Mouse (Mus musculus) limb, embryonic 14.5 days (tissue): ENCODE data around the gene Aig1. TPM values are rescaled to one million over a fixed set of nuclear protein-coding genes. Genes with fewer than 3 reads are reported as not detected.

ENCODE experiments used
- ATAC-seq: fragments of 200-750 bp; cut with Nextera tagmentation; 2 replicates; pipeline ENCODE4 v1.8.0; 2017; ENCODE audit warnings: low read depth, moderate number of reproducible peaks, moderate TSS enrichment; ENCODE audit not compliant: low FRiP score
- DNase-seq: peaks from one replicate; pipeline ENCODE4 v3.0.0-alpha.2; 2015; ENCODE audit warnings: low spot score
- H3K27ac ChIP-seq: fragments of 300-500 bp; sonication (generic); replicated peaks from 2 replicates; pipeline ENCODE4 v1.5.1; 2014; ENCODE audit warnings: low read depth, mild to moderate bottlenecking, low read length, moderate library complexity, mixed read lengths
- H3K27me3 ChIP-seq: fragments of 300-500 bp; sonication (generic); 2 replicates; pipeline ENCODE4 v1.6.1; 2014; ENCODE audit warnings: low read length, mixed read lengths; ENCODE audit not compliant: control insufficient read depth, insufficient read depth
- H3K36me3 ChIP-seq: fragments of 300-500 bp; sonication (generic); 2 replicates; pipeline ENCODE4 v1.6.1; 2014; ENCODE audit warnings: mild to moderate bottlenecking, low read length, moderate library complexity, mixed read lengths; ENCODE audit not compliant: control insufficient read depth, insufficient read depth
- H3K4me1 ChIP-seq: fragments of 300-500 bp; sonication (generic); 2 replicates; pipeline ENCODE4 v1.6.1; 2014; ENCODE audit warnings: antibody characterized with exemption, low read length, mixed read lengths; ENCODE audit not compliant: control insufficient read depth, insufficient read depth
- H3K4me2 ChIP-seq: fragments of 300-500 bp; sonication (generic); replicated peaks from 2 replicates; pipeline ENCODE4 v1.6.1; 2014; ENCODE audit warnings: low read depth, mild to moderate bottlenecking, low read length, moderate library complexity; ENCODE audit not compliant: severe bottlenecking
- H3K4me3 ChIP-seq: fragments of 300-500 bp; sonication (generic); replicated peaks from 2 replicates; pipeline ENCODE4 v1.5.1; 2014; ENCODE audit warnings: low read length
- H3K9ac ChIP-seq: fragments of 300-500 bp; sonication (generic); 2 replicates; pipeline ENCODE4 v1.6.1; 2014; ENCODE audit warnings: mild to moderate bottlenecking, low read depth, low read length, moderate library complexity; ENCODE audit not compliant: severe bottlenecking
- H3K9me3 ChIP-seq: fragments of 300-500 bp; sonication (generic); 2 replicates; pipeline ENCODE4 v1.6.1; 2016; ENCODE audit warnings: low read length; ENCODE audit not compliant: control insufficient read depth
- POLR2A ChIP-seq: fragments of 200-500 bp; IDR thresholded peaks from 2 replicates; pipeline ENCODE4 v1.8.0; 2012; ENCODE audit warnings: inconsistent platforms, mild to moderate bottlenecking, moderate library complexity, borderline replicate concordance; ENCODE audit not compliant: insufficient read depth, insufficient read length; ENCODE audit errors: extremely low read depth
- WGBS: fragments of 180-500 bp; shearing (Covaris S2); extraction: QIAGEN DNeasy Blood & Tissue Kit; methylation state at CpG from one replicate; pipeline ENCODE4 v1.1.7; 2014; 5-methylcytosine and 5-hydroxymethylcytosine counted together
- polyA plus RNA-seq, 2 experiments: library from polyadenylated mRNA; depleted of rRNA in 1 of 2; stranded (reverse) in 1 of 2; unstranded in 1 of 2; fragments of >200 nt; fragmentation: Nextera tagmentation in 1 of 2; extraction: Ambion mirVana in 1 of 2; gene quantifications; 2 replicates each; pipeline versions ENCODE4 v1.2.1 to v1.2.3; 2012 to 2014

Gene Aig1
- polyA plus RNA-seq, 2 experiments = 20.0 to 33.7 TPM

- Histone ChIP-seq H3K9ac (peak overlapping the region; percentile 38; the same call in 1 of the 2 replicates), H3K36me3 (no peaks in the 10 kb centered on the region), H3K4me3 (no peak overlapping the region), H3K27me3 (no peaks in the 10 kb centered on the region), H3K4me2 (0 out of 2 replicates have a peak overlapping the region, but pooled peaks have one; percentile 4), H3K9me3 (no peaks in the 10 kb centered on the region), H3K4me1 (peaks cover 16% of the 10 kb centered on the region), H3K27ac (no peak overlapping the region)
- 21% methylated on average over 9 of the region's 9 CpGs for WGBS
- ATAC-seq (peak; percentile 80), DNase-seq (peak; percentile 64)
- no peak for TF ChIP-seq POLR2A
Observed at GRCm38 (mm10) chr10:13714199-13714919, 154.4 kb downstream of the Aig1 start.

- H3K9ac ChIP-seq = no peak overlapping the region
- no peaks in the 10 kb centered on the region for H3K27me3 ChIP-seq
- H3K4me3 ChIP-seq = no peak overlapping the region
- 76% methylated on average over 5 of the region's 5 CpGs for WGBS
- no peak overlapping the region for H3K4me2 ChIP-seq
- ATAC-seq = no peak
- no peaks in the 10 kb centered on the region for H3K9me3 ChIP-seq
- no peaks in the 10 kb centered on the region for H3K36me3 ChIP-seq
- TF ChIP-seq POLR2A = no peak
- no peak overlapping the region for H3K27ac ChIP-seq
- H3K4me1 ChIP-seq = peaks cover 16% of the 10 kb centered on the region
- no peak for DNase-seq
Observed at GRCm38 (mm10) chr10:13713711-13714110, 155.1 kb downstream of the Aig1 start.

GRCm38 (mm10) chr10:13713116-13713515, 155.7 kb downstream of the Aig1 start:
- ATAC-seq = no peak; the same call in 1 of the 2 replicates
- no peak for TF ChIP-seq POLR2A
- Histone ChIP-seq H3K4me3 (no peak overlapping the region), H3K4me1 (peaks cover 16% of the 10 kb centered on the region), H3K36me3 (no peaks in the 10 kb centered on the region), H3K27me3 (no peaks in the 10 kb centered on the region), H3K4me2 (no peak overlapping the region), H3K9ac (no peak overlapping the region), H3K9me3 (no peaks in the 10 kb centered on the region), H3K27ac (no peak overlapping the region)
- 29% methylated on average over 2 of the region's 2 CpGs for WGBS
- peak; percentile 74 for DNase-seq

GRCm38 (mm10) chr10:13711281-13711829, 157.4 kb downstream of the Aig1 start:
- H3K4me3 ChIP-seq = no peak overlapping the region
- no peaks in the 10 kb centered on the region for H3K9me3 ChIP-seq
- DNase-seq (no peak), ATAC-seq (no peak)
- WGBS = 35% methylated on average over 8 of the region's 8 CpGs
- H3K4me1 ChIP-seq = peaks cover 13% of the 10 kb centered on the region
- no peak overlapping the region for H3K4me2 ChIP-seq
- no peak overlapping the region for H3K27ac ChIP-seq
- no peak for TF ChIP-seq POLR2A
- peaks cover 4% of the 10 kb centered on the region; the same call in 1 of the 2 replicates for H3K27me3 ChIP-seq
- no peak overlapping the region for H3K9ac ChIP-seq
- H3K36me3 ChIP-seq = no peaks in the 10 kb centered on the region

- 45% methylated on average over 4 of the region's 4 CpGs for WGBS
- Histone ChIP-seq H3K36me3 (no peaks in the 10 kb centered on the region), H3K9ac (no peak overlapping the region), H3K4me3 (no peak overlapping the region), H3K27me3 (peaks cover 20% of the 10 kb centered on the region; the same call in 1 of the 2 replicates), H3K4me2 (no peak overlapping the region), H3K4me1 (0 out of 2 replicates have a peak, but pooled peaks cover 5% of the 10 kb centered on the region), H3K9me3 (no peaks in the 10 kb centered on the region), H3K27ac (no peak overlapping the region)
- no peak for DNase-seq
- ATAC-seq = no peak
- TF ChIP-seq POLR2A = no peak
Observed at GRCm38 (mm10) chr10:13705771-13706170, 163.0 kb downstream of the Aig1 start.
